Mouse (Mus musculus) duodenum, adult 2 months (tissue): ENCODE data around the gene Gatc. TPM values are rescaled to one million over a fixed set of nuclear protein-coding genes. Genes with fewer than 3 reads are reported as not detected.

Experiments used
- polyA plus RNA-seq: library from polyadenylated mRNA; depleted of rRNA; stranded (reverse); fragments of >200 nt; gene quantifications from 2 replicates; pipeline ENCODE4 v1.2.3, GENCODE M21; 2012; ENCODE audit warnings: low replicate concordance; rRNA removed

Gatc gene
- polyA plus RNA-seq = 3.6 and 4.6 TPM in 2 replicates

GRCm38 (mm10) chr5:115340577-115341313 lies at the start of gene Gatc, which contains the start of gene Triap1:
Gene Gatc (minus strand): TSS chr5:115341178.
Gene Triap1 (plus strand): TSS chr5:115341225.

GRCm38 (mm10) chr5:115348546-115349224 lies 7.7 kb upstream of the Gatc start, which contains the start of gene Cox6a1:
Gene Cox6a1 (minus strand): TSS chr5:115348981.

GRCm38 (mm10) chr5:115326875-115327609 lies 13.9 kb downstream of the Gatc start, which contains the start of gene Srsf9:
Gene Srsf9 (plus strand): TSS chr5:115327177.

DNA sequence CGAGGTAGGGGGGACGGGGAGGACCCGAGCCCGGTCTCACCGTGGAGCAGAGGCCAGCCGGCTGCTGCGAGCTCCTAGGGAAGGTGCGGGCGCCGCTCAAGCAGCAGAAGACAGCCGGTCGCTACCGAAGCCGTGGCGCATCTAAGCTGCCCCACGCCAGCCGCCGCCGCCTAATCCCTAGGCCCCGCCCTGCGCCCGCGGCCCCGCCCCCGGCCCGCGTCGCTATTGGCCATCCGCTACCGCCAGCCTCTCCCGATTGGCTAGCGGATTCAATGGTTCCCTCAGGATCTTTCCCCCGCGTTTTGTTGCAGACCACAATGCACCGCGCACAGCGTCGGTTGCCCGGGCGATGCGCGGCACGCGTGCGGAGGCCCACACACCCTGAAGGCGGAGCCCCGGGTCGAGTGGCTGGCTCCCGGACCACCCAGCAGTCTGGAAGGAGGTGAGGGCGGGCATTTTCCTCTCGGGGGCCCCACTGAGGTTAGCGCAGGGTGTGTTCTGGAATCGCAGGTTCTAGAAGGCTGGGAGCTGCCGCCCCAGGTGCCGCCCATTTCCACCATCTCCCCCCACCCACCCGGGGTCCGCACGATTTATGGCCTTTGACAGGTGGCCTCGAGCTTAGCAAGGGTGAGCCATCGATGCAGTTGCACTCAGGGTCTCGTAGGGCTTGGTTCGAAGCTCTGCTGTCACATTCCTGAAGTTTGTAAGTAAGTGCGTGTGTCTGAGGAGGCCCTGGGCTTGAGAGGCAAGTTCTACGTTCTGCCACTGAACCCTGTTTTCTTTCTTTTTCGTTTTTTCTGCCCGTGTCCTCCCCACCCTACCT lies 40.0 kb downstream of the Gatc start, which contains the start of gene Dynll1:
Gene Dynll1 (minus strand): TSS at position 208 of the 823 bp plus-strand sequence.

Other genes starting within 250 kb of the Gatc start
- gene Gm10401, start 242.9 kb downstream of the Gatc start, polyA plus RNA-seq = not detected in 2 replicates
- 108 and 115 TPM in 2 replicates for gene Acads, start 221.8 kb downstream of the Gatc start, polyA plus RNA-seq
- 22.9 and 24.4 TPM in 2 replicates for gene Unc119b, start 206.2 kb downstream of the Gatc start, polyA plus RNA-seq
- gene Mlec, start 183.0 kb downstream of the Gatc start, polyA plus RNA-seq = 79.9 and 88.7 TPM in 2 replicates
- gene Cabp1, start 146.8 kb downstream of the Gatc start, polyA plus RNA-seq = 1.3 and 1.8 TPM in 2 replicates
- gene Pop5, start 105.3 kb downstream of the Gatc start, polyA plus RNA-seq = 88.3 and 126 TPM in 2 replicates
- gene Rnf10, start 68.3 kb downstream of the Gatc start, polyA plus RNA-seq = 116 and 207 TPM in 2 replicates
- gene Coq5, start 61.5 kb downstream of the Gatc start, polyA plus RNA-seq = 5.3 and 8.8 TPM in 2 replicates
- gene Dynll1, start 40.2 kb downstream of the Gatc start, polyA plus RNA-seq = 36.5 and 44.0 TPM in 2 replicates
- gene Srsf9, start 14.0 kb downstream of the Gatc start, polyA plus RNA-seq = 13.2 and 25.7 TPM in 2 replicates
- gene Triap1, start within 50 bp of the Gatc start, polyA plus RNA-seq = 4.4 and 5.8 TPM in 2 replicates
- 4,451 and 10,335 TPM in 2 replicates for gene Cox6a1, start 7.8 kb upstream of the Gatc start, polyA plus RNA-seq
- 10.6 and 14.7 TPM in 2 replicates for gene Msi1, start 88.4 kb upstream of the Gatc start, polyA plus RNA-seq
- 7.9 and 176 TPM in 2 replicates for gene Pla2g1b, start 125.1 kb upstream of the Gatc start, polyA plus RNA-seq
- gene Sirt4, start 143.5 kb upstream of the Gatc start, polyA plus RNA-seq = 15.8 and 17.5 TPM in 2 replicates
- gene Pxn, start 165.5 kb upstream of the Gatc start, polyA plus RNA-seq = 122 and 147 TPM in 2 replicates
- gene Rplp0, start 218.3 kb upstream of the Gatc start, polyA plus RNA-seq = 1,282 and 1,897 TPM in 2 replicates
- 18.8 and 34.4 TPM in 2 replicates for gene Gcn1l1, start 224.1 kb upstream of the Gatc start, polyA plus RNA-seq